Mouse (Mus musculus) heart, embryonic 14.5 days (tissue): Measurements from ENCODE around the gene Shbg. TPM values are rescaled to one million over a fixed set of nuclear protein-coding genes. Genes with fewer than 3 reads are reported as not detected.

ENCODE experiments used
- ATAC-seq: fragments of 200-750 bp; cut with Nextera tagmentation; 2 replicates; pipeline ENCODE4 v1.8.0; 2017; ENCODE audit warnings: low read depth, moderate TSS enrichment; ENCODE audit not compliant: insufficient number of reproducible peaks, insufficient read depth, low FRiP score
- H3K27ac ChIP-seq, 2 experiments: fragments of 200-500 bp in 1 of 2; fragments of 300-500 bp in 1 of 2; sonication (generic) in 1 of 2; replicated peaks in 1 of 2; 2 replicates each; pipeline ENCODE4 v1.5.1; 2012 to 2014; ENCODE audit warnings: low read depth in 2 of 2, low read length in 2 of 2, control low read depth in 1 of 2, mild to moderate bottlenecking in 1 of 2, mixed read lengths in 1 of 2; ENCODE audit not compliant: control insufficient read depth in 1 of 2, insufficient read depth in 1 of 2
- H3K27me3 ChIP-seq: fragments of 300-500 bp; sonication (generic); 2 replicates; pipeline ENCODE4 v1.6.1; 2014; ENCODE audit warnings: mild to moderate bottlenecking, low read length, control low read depth; ENCODE audit not compliant: control insufficient read depth, insufficient read depth
- H3K36me3 ChIP-seq: fragments of 300-500 bp; sonication (generic); 2 replicates; pipeline ENCODE4 v1.6.1; 2014; ENCODE audit warnings: mild to moderate bottlenecking, control low read depth, low read length, mixed read lengths; ENCODE audit not compliant: control insufficient read depth, insufficient read depth
- H3K4me1 ChIP-seq, 2 experiments: fragments of 200-500 bp in 1 of 2; fragments of 300-500 bp in 1 of 2; sonication (generic) in 1 of 2; 2 replicates each; pipeline ENCODE4 v1.6.1; 2012 to 2014; ENCODE audit warnings: low read length in 2 of 2, control low read depth in 1 of 2, mixed read lengths in 1 of 2; ENCODE audit not compliant: control insufficient read depth in 2 of 2, insufficient read depth in 2 of 2
- H3K4me2 ChIP-seq: fragments of 300-500 bp; sonication (generic); 2 replicates; pipeline ENCODE4 v1.6.1; 2014; ENCODE audit warnings: mild to moderate bottlenecking, low read length
- H3K4me3 ChIP-seq, 2 experiments: fragments of 200-500 bp in 1 of 2; fragments of 300-500 bp in 1 of 2; sonication (generic) in 1 of 2; 2 replicates each; pipeline ENCODE4 v1.5.1; 2012 to 2014; ENCODE audit warnings: low read length in 2 of 2, mild to moderate bottlenecking in 2 of 2, control low read depth in 1 of 2, low read depth in 1 of 2, moderate library complexity in 1 of 2; ENCODE audit not compliant: control insufficient read depth in 1 of 2, insufficient read depth in 1 of 2
- H3K9ac ChIP-seq: fragments of 300-500 bp; sonication (generic); 2 replicates; pipeline ENCODE4 v1.6.1; 2014; ENCODE audit warnings: mild to moderate bottlenecking, low read length
- H3K9me3 ChIP-seq: fragments of 300-500 bp; sonication (generic); 2 replicates; pipeline ENCODE4 v1.6.1; 2016; ENCODE audit warnings: low read length, control low read depth; ENCODE audit not compliant: control insufficient read depth
- WGBS: fragments of 180-500 bp; shearing (Covaris S2); extraction: QIAGEN DNeasy Blood & Tissue Kit; methylation state at CpG from one replicate; pipeline ENCODE4 v1.1.7; 2014; 5-methylcytosine and 5-hydroxymethylcytosine counted together
- polyA plus RNA-seq: library from polyadenylated mRNA; unstranded; fragments of >200 nt; fragmentation: Nextera tagmentation; extraction: Ambion mirVana; gene quantifications from 2 replicates; pipeline ENCODE4 v1.2.1, GENCODE M21; 2014

Gene Shbg
- polyA plus RNA-seq, 1 experiment from 2014 or later: not detected

DNA sequence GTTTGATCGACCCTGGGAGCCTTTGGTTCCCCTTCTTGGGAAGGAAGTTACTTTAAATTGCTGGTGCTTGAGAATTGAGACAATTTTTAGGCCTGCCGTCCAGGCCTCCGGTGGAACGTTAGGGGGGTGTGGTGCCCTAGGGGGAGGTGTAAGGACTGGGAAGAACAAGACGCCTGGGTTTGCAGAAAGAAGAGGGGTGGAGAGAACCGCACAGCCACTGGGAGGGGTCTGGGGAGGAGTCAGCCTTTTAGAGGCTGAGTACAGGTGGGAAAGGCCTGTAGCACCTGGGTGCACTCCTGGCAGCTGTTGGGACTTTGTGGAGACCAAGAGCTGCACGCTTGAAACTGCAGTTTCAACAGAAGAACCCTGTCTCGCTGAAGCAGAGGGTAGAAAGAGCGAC is 37.1 kb upstream of the Shbg start:
- H3K36me3 ChIP-seq: peaks cover 84% of the 10 kb centered on the region
- peak overlapping the region in 1 of 2 experiments; percentile 16; a peak in 1 of 4 replicates for H3K27ac ChIP-seq
- H3K4me3 ChIP-seq: no peak overlapping the region
- H3K9ac ChIP-seq: no peak overlapping the region
- H3K4me1 ChIP-seq: peaks cover 2 to 8% of the 10 kb centered on the region in 2 experiments; a peak in 3 of 4 replicates
- H3K27me3 ChIP-seq: no peaks in the 10 kb centered on the region
- 43% methylated on average over 9 of the region's 9 CpGs for WGBS
- no peaks in the 10 kb centered on the region for H3K9me3 ChIP-seq
- no peak overlapping the region for H3K4me2 ChIP-seq
- no peak for ATAC-seq

- peaks cover 89% of the 10 kb centered on the region for H3K36me3 ChIP-seq
- H3K9me3 ChIP-seq: no peaks in the 10 kb centered on the region
- H3K4me2 ChIP-seq: no peak overlapping the region
- H3K27ac ChIP-seq: no peak overlapping the region
- no peaks in the 10 kb centered on the region for H3K27me3 ChIP-seq
- 54% methylated on average over 5 of the region's 5 CpGs for WGBS
- peaks cover 2 to 8% of the 10 kb centered on the region in 2 experiments; a peak in 3 of 4 replicates for H3K4me1 ChIP-seq
- no peak overlapping the region for H3K4me3 ChIP-seq
- H3K9ac ChIP-seq: no peak overlapping the region
- ATAC-seq: no peak
These were observed 35.7 kb upstream of the Shbg start for GRCm38 (mm10) chr11:69653399-69653798.

DNA sequence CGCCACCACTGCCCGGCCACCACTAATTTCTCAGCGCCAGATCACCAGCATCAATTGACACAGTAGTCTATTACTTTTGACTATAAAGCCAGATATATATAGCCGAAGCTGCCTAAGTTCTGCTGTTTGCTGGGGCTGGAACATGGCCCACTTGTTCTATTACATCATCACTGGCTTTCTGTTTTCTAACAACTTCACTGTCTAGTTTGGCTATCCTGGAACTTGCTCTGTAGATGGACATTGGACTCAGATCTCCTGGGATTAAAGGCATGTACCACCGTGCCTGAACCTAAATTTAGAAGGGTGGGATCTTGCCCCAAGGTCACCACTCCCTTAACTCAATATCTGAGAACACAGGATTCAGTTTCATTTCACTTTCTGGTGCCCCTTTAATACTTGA is 28.2 kb upstream of the Shbg start:
- H3K4me3 ChIP-seq: no peak overlapping the region
- 79% methylated on average over 5 of the region's 5 CpGs for WGBS
- H3K27me3 ChIP-seq: no peaks in the 10 kb centered on the region
- H3K36me3 ChIP-seq: peaks cover 98% of the 10 kb centered on the region
- H3K9me3 ChIP-seq: no peaks in the 10 kb centered on the region
- no peak for ATAC-seq
- no peaks in the 10 kb centered on the region for H3K4me1 ChIP-seq
- no peak overlapping the region for H3K9ac ChIP-seq
- no peak overlapping the region for H3K27ac ChIP-seq
- H3K4me2 ChIP-seq: no peak overlapping the region

GRCm38 (mm10) chr11:69635471-69635870 is 17.8 kb upstream of the Shbg start:
- Histone ChIP-seq H3K4me1 (peaks cover 2 to 25% of the 10 kb centered on the region in 2 experiments; a peak in 3 of 4 replicates), H3K9ac (peak overlapping the region; percentile 41; the same call in 1 of the 2 replicates), H3K9me3 (no peaks in the 10 kb centered on the region), H3K27me3 (no peaks in the 10 kb centered on the region), H3K4me3 (no peak overlapping the region), H3K36me3 (peaks cover 39% of the 10 kb centered on the region), H3K4me2 (peak overlapping the region; percentile 71; the same call in 1 of the 2 replicates), H3K27ac (no peak overlapping the region)
- no peak for ATAC-seq
- 82% methylated on average over 3 of the region's 3 CpGs for WGBS

- ATAC-seq: peak; percentile 48
- H3K9ac ChIP-seq: peak overlapping the region; percentile 98
- no peaks in the 10 kb centered on the region for H3K27me3 ChIP-seq
- peaks cover 21% of the 10 kb centered on the region for H3K36me3 ChIP-seq
- peak overlapping the region; percentile 71 for H3K4me2 ChIP-seq
- H3K4me1 ChIP-seq: peaks cover 2 to 25% of the 10 kb centered on the region in 2 experiments; a peak in 3 of 4 replicates
- WGBS: 0% methylated on average over 34 of the region's 50 CpGs
- peak overlapping the region; percentile 74 to 97 for H3K27ac ChIP-seq
- H3K9me3 ChIP-seq: no peaks in the 10 kb centered on the region
- peak overlapping the region; percentile 89 to 96 for H3K4me3 ChIP-seq
These were observed 15.6 kb upstream of the Shbg start for GRCm38 (mm10) chr11:69633128-69633866.

GRCm38 (mm10) chr11:69632284-69633089 is 14.8 kb upstream of the Shbg start, which contains the start of gene Fxr2:
Gene Fxr2, plus strand, starts transcription at chr11:69632990.
- Histone ChIP-seq H3K4me1 (peaks cover 2 to 25% of the 10 kb centered on the region in 2 experiments; a peak in 3 of 4 replicates), H3K36me3 (peaks cover 19% of the 10 kb centered on the region), H3K4me3 (peak within 1 kb of the TSS; percentile 89 to 96), H3K4me2 (peak within 1 kb of the TSS; percentile 71), H3K9me3 (no peaks in the 10 kb centered on the region), H3K9ac (peak within 1 kb of the TSS; percentile 98), H3K27ac (peak within 1 kb of the TSS; percentile 83 to 97), H3K27me3 (no peaks in the 10 kb centered on the region)
- peak; percentile 98 for ATAC-seq
- WGBS: 1% methylated on average over 25 of the region's 56 CpGs

DNA sequence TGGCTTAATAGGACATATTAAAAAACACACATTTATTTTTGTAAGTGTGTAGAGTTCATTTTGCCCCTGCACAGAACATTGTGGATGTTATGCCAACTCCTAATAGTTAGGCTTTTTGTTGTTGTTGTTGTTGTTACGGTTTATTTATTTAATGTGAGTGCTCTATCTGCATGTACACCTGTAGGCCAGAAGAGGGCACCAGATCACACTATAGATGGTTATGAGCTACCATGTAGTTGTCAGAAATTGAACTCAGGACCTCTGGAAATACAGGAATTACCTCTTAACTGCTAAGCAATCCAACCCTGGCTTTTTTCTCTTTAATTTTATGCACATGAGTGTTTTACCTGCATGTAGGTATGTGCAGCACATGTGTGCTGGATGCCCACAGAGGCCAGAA is 12.1 kb upstream of the Shbg start:
- ATAC-seq: no peak
- Histone ChIP-seq H3K9ac (no peak overlapping the region), H3K4me2 (no peak overlapping the region), H3K27ac (no peak overlapping the region), H3K9me3 (no peaks in the 10 kb centered on the region), H3K27me3 (no peaks in the 10 kb centered on the region), H3K36me3 (0 out of 2 replicates have a peak, but pooled peaks cover 2% of the 10 kb centered on the region), H3K4me1 (peaks cover 2 to 14% of the 10 kb centered on the region in 2 experiments; a peak in 3 of 4 replicates), H3K4me3 (no peak overlapping the region)
- 67% methylated on average over 1 of the region's 1 CpGs for WGBS
